Mouse (Mus musculus): ENCODE results near the gene Trabd. TPM values are rescaled to one million over a fixed set of nuclear protein-coding genes. Genes with fewer than 3 reads are reported as not detected.

Gene Trabd
- polyA plus RNA-seq, 1 experiment from 2014 or later: 36.4 TPM

DNA sequence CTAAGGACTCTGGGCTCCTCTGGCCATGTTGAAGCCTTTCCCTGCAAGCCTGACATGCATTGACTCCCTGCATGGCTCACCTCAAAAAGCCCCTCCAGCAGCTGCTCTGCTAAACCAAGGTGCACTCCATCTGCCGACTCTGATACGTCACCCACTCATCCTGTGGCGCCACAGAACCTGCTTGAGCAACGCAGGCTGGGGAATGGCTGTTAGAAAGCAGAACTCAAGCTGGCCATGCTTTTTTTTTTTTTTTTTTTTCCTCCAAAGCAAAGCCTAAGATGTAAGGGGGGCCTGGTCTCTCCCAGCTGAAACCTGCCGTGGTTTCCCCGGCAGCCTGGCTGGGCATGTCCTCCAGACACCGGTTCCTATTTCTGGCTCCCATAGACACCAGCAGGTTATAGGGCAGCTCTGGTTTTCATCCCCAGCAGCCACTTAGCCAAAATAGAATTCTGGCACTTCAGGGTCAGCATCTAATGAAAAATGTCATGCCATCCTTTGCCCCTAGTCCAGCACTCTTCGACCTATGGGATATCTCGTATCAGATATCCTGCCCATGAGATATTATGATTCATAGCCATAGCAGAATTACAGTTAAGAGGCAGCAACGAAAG lies 826 bp upstream of the Trabd start:
- peaks cover 24% of the 10 kb centered on the region for H3K4me1 ChIP-seq (ENCODE audit: control insufficient read depth, insufficient read depth, low read length)
- no peaks in the 10 kb centered on the region for H3K9me3 ChIP-seq (ENCODE audit: control insufficient read depth, low read length)
- H3K4me3 ChIP-seq (ENCODE audit: low read depth, low read length): no peak overlapping the region
- H3K9ac ChIP-seq (replicated peaks; ENCODE audit: low read depth, low read length): no peak overlapping the region; the same call in 1 of the 2 replicates
- no peak overlapping the region for H3K4me2 ChIP-seq (ENCODE audit: low read depth, low read length)
- no peaks in the 10 kb centered on the region for H3K27me3 ChIP-seq (ENCODE audit: control insufficient read depth, insufficient read depth, low read length)
- no peak overlapping the region for H3K27ac ChIP-seq (ENCODE audit: low read depth, low read length)
- no peaks in the 10 kb centered on the region for H3K36me3 ChIP-seq (ENCODE audit: control insufficient read depth, insufficient read depth, low read length)
- ATAC-seq (ENCODE audit: low read depth): no peak
- WGBS: 83% methylated on average over 10 of the region's 10 CpGs

DNA sequence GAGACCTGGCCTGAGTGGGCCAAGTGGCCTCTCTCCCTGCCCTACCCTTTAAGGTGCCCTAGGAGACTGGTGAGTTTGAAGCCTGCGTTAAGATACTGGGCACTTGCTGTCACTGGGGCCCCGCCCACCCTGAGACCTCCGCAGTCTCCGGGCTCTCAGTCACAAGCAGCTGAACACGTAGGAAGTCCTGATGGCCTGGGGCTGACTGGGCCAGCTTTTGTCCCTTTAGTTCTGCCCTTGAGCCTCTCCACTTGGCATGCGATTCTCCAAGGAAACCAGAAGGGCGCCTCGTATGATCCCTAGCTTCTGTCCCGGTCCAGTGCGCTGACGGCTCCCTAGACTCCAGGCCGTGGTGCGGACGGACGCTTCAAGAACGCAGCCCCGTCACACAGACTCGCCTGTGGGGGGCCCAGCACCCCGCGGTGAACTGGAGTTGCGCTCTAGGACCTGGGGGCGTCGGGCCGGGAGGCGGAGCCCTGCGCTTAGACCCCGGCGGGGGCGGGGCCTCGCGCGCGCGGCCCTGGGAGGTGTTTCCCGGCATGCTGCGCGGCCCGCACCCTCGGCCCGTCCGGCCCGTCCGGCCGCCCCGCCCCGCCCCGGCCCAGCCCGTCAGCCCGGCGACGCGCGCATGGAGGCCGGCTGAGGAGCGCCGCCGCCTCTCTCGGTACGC lies 689 bp downstream of the Trabd start:
- peak; percentile 91 for ATAC-seq (ENCODE audit: low read depth)
- peak overlapping the region; percentile 77 for H3K4me3 ChIP-seq (ENCODE audit: low read depth, low read length)

DNA sequence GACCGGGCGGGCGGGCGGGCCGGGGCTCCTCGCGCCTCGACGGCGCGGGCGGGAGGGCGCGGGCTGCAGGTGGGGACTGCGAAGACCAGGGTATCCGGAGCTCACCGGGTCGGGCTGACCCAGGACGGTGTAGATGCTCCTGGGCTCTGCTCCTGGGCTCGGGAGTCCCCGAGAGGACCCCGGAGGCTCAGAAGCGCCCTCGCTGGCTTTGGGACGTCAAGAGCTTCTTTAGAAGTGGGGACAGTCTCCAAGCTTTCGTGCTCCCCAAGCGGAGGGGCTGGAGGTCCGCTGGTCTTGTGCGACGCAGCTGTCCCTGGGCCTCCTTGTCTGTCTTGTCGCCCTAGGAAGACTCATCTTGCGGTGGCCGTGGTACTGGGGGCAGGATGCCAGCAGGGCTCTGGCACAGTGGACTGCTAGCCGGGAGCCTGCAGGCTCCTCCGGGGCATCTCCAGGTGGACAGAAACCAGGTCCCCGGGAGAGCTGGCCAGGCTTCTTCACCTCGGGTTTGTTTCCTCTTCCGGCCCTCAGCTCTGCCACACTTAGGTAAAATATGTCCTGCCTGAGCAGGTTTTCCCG lies 1.3 kb downstream of the Trabd start:
- WGBS: 0% methylated on average over 23 of the region's 39 CpGs
- Histone ChIP-seq H3K4me3 (ENCODE audit: low read depth, low read length) (peak overlapping the region; percentile 77), H3K27ac (ENCODE audit: low read depth, low read length) (peak overlapping the region; percentile 81), H3K9ac (replicated peaks; ENCODE audit: low read depth, low read length) (peak overlapping the region; percentile 85), H3K27me3 (ENCODE audit: control insufficient read depth, insufficient read depth, low read length) (no peaks in the 10 kb centered on the region), H3K9me3 (ENCODE audit: control insufficient read depth, low read length) (no peaks in the 10 kb centered on the region), H3K36me3 (ENCODE audit: control insufficient read depth, insufficient read depth, low read length) (no peaks in the 10 kb centered on the region), H3K4me2 (ENCODE audit: low read depth, low read length) (peak overlapping the region; percentile 87), H3K4me1 (ENCODE audit: control insufficient read depth, insufficient read depth, low read length) (peaks cover 24% of the 10 kb centered on the region)
- peak; percentile 72 for ATAC-seq (ENCODE audit: low read depth)

More for the DNA sequence above, 689 bp downstream of the Trabd start:
- H3K4me2 ChIP-seq (ENCODE audit: low read depth, low read length): peak overlapping the region; percentile 87
- H3K27ac ChIP-seq (ENCODE audit: low read depth, low read length): peak overlapping the region; percentile 81
- H3K4me1 ChIP-seq (ENCODE audit: control insufficient read depth, insufficient read depth, low read length): peaks cover 24% of the 10 kb centered on the region
- WGBS: 1% methylated on average over 41 of the region's 59 CpGs
- no peaks in the 10 kb centered on the region for H3K27me3 ChIP-seq (ENCODE audit: control insufficient read depth, insufficient read depth, low read length)
- no peaks in the 10 kb centered on the region for H3K9me3 ChIP-seq (ENCODE audit: control insufficient read depth, low read length)
- peak overlapping the region; percentile 85 for H3K9ac ChIP-seq (replicated peaks; ENCODE audit: low read depth, low read length)
- H3K36me3 ChIP-seq (ENCODE audit: control insufficient read depth, insufficient read depth, low read length): no peaks in the 10 kb centered on the region

DNA sequence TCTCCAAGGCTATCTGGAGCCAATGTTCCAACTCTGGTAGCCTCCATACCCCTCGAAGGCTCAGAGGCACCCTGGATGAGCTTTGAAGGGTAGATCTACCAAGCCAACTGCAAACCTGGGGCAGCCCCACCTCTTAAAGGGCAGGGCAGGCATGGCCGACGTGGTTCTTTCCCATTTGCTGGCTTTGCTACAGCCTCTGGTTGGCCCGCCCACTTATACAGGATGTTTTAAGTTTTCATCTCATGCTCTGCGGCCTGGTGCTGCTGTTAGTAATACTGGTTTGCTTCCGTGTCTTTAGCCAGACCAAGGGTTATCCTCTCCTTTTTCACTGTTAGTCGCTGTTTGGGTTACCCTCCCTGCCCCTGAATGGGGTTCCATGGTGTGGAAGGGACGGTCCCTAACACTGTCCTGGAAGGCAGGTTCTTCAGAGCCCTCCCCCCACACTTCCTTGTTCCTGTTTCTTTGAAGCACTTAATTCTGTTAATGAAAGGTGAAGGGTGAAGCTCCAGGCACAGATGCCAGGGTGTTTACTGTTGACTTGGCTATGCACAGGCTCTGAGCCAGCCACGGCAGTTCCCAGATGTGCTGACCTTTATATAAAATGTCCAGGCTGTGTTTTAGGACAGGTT lies 3.4 kb downstream of the Trabd start:
- no peaks in the 10 kb centered on the region for H3K27me3 ChIP-seq (ENCODE audit: control insufficient read depth, insufficient read depth, low read length)
- H3K36me3 ChIP-seq (ENCODE audit: control insufficient read depth, insufficient read depth, low read length): peaks cover 16% of the 10 kb centered on the region; the same call in 1 of the 2 replicates
- no peak for ATAC-seq (ENCODE audit: low read depth)
- H3K27ac ChIP-seq (ENCODE audit: low read depth, low read length): no peak overlapping the region
- H3K4me1 ChIP-seq (ENCODE audit: control insufficient read depth, insufficient read depth, low read length): peaks cover 24% of the 10 kb centered on the region
- H3K9ac ChIP-seq (replicated peaks; ENCODE audit: low read depth, low read length): no peak overlapping the region
- no peaks in the 10 kb centered on the region for H3K9me3 ChIP-seq (ENCODE audit: control insufficient read depth, low read length)
- no peak overlapping the region for H3K4me2 ChIP-seq (ENCODE audit: low read depth, low read length)
- WGBS: 78% methylated on average over 9 of the region's 9 CpGs
- no peak overlapping the region for H3K4me3 ChIP-seq (ENCODE audit: low read depth, low read length)

- no peak overlapping the region for H3K4me3 ChIP-seq (ENCODE audit: low read depth, low read length)
- WGBS: 100% methylated on average over 1 of the region's 1 CpGs
- H3K27me3 ChIP-seq (ENCODE audit: control insufficient read depth, insufficient read depth, low read length): no peaks in the 10 kb centered on the region
- no peaks in the 10 kb centered on the region for H3K9me3 ChIP-seq (ENCODE audit: control insufficient read depth, low read length)
- 0 out of 2 replicates have a peak, but pooled peaks cover 6% of the 10 kb centered on the region for H3K4me1 ChIP-seq (ENCODE audit: control insufficient read depth, insufficient read depth, low read length)
- peaks cover 41% of the 10 kb centered on the region for H3K36me3 ChIP-seq (ENCODE audit: control insufficient read depth, insufficient read depth, low read length)
- H3K9ac ChIP-seq (replicated peaks; ENCODE audit: low read depth, low read length): no peak overlapping the region
- no peak overlapping the region for H3K4me2 ChIP-seq (ENCODE audit: low read depth, low read length)
- H3K27ac ChIP-seq (ENCODE audit: low read depth, low read length): no peak overlapping the region
- ATAC-seq (ENCODE audit: low read depth): no peak
These were observed 9.0 kb downstream of the Trabd start for GRCm38 (mm10) chr15:89083906-89084305.

DNA sequence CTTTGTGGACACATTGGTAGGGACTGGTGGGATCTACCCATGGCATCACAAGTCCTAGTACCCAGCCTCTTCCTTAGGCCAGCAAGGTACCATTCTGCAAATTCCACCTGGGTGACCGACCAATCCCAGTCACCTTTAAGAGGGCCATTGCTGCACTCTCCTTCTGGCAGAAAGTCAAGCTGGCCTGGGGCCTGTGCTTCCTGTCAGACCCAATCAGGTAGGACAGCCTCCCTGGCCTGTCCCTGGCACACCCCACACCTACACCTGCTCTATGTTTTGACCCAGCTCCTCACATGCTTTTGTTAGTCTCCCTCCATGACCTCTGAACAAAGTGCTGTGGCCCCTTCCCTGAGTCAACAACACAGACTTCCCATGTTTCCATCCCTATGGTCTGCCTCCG lies 9.9 kb downstream of the Trabd start:
- WGBS: 93% methylated on average over 2 of the region's 2 CpGs
- Histone ChIP-seq H3K36me3 (ENCODE audit: control insufficient read depth, insufficient read depth, low read length) (peaks cover 41% of the 10 kb centered on the region), H3K9ac (replicated peaks; ENCODE audit: low read depth, low read length) (no peak overlapping the region), H3K9me3 (ENCODE audit: control insufficient read depth, low read length) (no peaks in the 10 kb centered on the region), H3K4me1 (ENCODE audit: control insufficient read depth, insufficient read depth, low read length) (peaks cover 8% of the 10 kb centered on the region), H3K27me3 (ENCODE audit: control insufficient read depth, insufficient read depth, low read length) (peaks cover 3% of the 10 kb centered on the region; the same call in 1 of the 2 replicates), H3K4me2 (ENCODE audit: low read depth, low read length) (no peak overlapping the region), H3K27ac (ENCODE audit: low read depth, low read length) (no peak overlapping the region), H3K4me3 (ENCODE audit: low read depth, low read length) (no peak overlapping the region)
- ATAC-seq (ENCODE audit: low read depth): no peak

GRCm38 (mm10) chr15:89088607-89089247 lies 13.8 kb downstream of the Trabd start, which contains the start of gene Selenoo:
Gene Selenoo, plus strand, starts transcription at chr15:89089084.
- H3K36me3 ChIP-seq (ENCODE audit: control insufficient read depth, insufficient read depth, low read length): peaks cover 37% of the 10 kb centered on the region
- H3K9ac ChIP-seq (replicated peaks; ENCODE audit: low read depth, low read length): peak within 1 kb of the TSS; percentile 93
- H3K4me3 ChIP-seq (ENCODE audit: low read depth, low read length): peak within 1 kb of the TSS; percentile 99
- no peaks in the 10 kb centered on the region for H3K9me3 ChIP-seq (ENCODE audit: control insufficient read depth, low read length)
- H3K27me3 ChIP-seq (ENCODE audit: control insufficient read depth, insufficient read depth, low read length): peaks cover 3% of the 10 kb centered on the region; the same call in 1 of the 2 replicates
- peak within 1 kb of the TSS; percentile 96 for H3K4me2 ChIP-seq (ENCODE audit: low read depth, low read length)
- peak; percentile 93 for ATAC-seq (ENCODE audit: low read depth)
- peaks cover 16% of the 10 kb centered on the region for H3K4me1 ChIP-seq (ENCODE audit: control insufficient read depth, insufficient read depth, low read length)
- H3K27ac ChIP-seq (ENCODE audit: low read depth, low read length): peak within 1 kb of the TSS; percentile 64
- WGBS: 2% methylated on average over 38 of the region's 38 CpGs

DNA sequence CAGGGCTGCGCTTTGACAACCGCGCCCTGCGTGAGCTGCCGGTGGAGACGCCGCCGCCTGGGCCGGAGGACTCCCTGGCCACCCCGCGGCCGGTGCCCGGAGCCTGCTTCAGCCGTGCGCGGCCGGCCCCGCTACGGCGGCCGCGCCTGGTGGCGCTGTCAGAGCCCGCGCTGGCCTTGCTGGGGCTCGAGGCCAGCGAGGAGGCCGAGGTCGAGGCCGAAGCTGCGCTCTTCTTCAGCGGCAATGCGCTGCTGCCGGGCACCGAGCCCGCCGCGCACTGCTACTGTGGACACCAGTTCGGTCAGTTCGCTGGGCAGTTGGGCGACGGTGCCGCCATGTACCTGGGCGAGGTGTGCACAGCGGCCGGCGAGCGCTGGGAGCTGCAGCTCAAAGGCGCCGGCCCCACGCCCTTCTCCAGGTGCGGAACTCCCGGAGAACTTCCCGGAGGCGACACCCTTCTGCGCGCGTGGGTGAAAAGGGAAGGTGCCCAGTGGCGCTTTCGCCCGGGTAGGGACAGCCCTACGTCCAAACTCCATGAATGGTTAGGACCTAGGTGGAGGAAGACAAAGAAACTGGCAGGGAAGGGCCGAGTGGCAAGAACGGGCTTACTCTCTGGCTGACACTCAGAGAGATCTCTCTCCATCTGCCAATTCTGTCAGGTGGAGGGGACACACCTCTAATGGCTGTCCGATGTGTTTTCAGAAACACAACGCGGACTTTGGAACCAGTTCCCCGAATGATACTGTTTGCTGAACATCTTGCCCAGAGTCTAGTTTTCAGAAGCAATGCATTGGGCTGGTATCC lies 14.5 kb downstream of the Trabd start:
- Histone ChIP-seq H3K4me2 (ENCODE audit: low read depth, low read length) (peak overlapping the region; percentile 96), H3K27me3 (ENCODE audit: control insufficient read depth, insufficient read depth, low read length) (peaks cover 3% of the 10 kb centered on the region; the same call in 1 of the 2 replicates), H3K4me1 (ENCODE audit: control insufficient read depth, insufficient read depth, low read length) (peaks cover 16% of the 10 kb centered on the region), H3K9me3 (ENCODE audit: control insufficient read depth, low read length) (no peaks in the 10 kb centered on the region), H3K4me3 (ENCODE audit: low read depth, low read length) (peak overlapping the region; percentile 99), H3K9ac (replicated peaks; ENCODE audit: low read depth, low read length) (peak overlapping the region; percentile 93), H3K27ac (ENCODE audit: low read depth, low read length) (peak overlapping the region; percentile 64), H3K36me3 (ENCODE audit: control insufficient read depth, insufficient read depth, low read length) (peaks cover 41% of the 10 kb centered on the region)
- peak; percentile 57 for ATAC-seq (ENCODE audit: low read depth)
- WGBS: 3% methylated on average over 68 of the region's 68 CpGs
